In the genomic region with DNA sequence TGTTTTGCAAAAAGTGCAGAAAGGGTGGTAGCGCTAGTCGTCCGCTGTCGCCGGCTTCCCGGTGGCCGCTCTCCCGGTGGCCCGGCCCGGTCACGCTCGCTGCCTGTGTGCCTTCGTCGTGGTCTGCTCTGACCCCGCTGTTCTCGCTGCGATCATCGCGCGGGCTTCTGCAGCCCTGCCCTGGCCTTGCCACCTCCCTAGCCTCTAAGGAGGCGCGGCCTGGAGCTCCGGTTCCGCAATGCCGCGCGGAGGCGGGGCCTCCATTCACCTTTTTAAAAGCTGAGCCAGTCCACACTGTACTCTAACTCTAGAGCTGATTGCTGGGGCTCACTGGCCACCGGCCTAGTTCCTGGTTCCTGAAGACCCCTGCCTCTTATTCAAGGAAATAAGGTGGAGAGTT, we compare ENCODE assay signal across 8 mouse cellular contexts. TPM values are rescaled to one million over a fixed set of nuclear protein-coding genes. Genes with fewer than 3 reads are reported as not detected.
A peak's percentile ranks its signal among the peaks of the same experiment; 100 is the strongest.
DNase-seq lines count a peak whose midpoint lies in the region; ATAC-seq lines count a peak whose summit lies in the region.

No protein-coding gene starts in this region.

- 2% methylated on average over 29 of the region's 29 CpGs for WGBS in embryonic facial prominence, embryonic 12.5 days
- WGBS in heart, embryonic 11.5 days (ENCODE audit: insufficient replicate concordance): under 1% methylated on average over 29 of the region's 29 CpGs
- under 1% methylated on average over 29 of the region's 29 CpGs for WGBS in kidney, embryonic 14.5 days

- H3K27ac ChIP-seq in embryonic facial prominence, embryonic 12.5 days: no peak overlapping the region
- H3K27ac ChIP-seq in heart, embryonic 11.5 days (ENCODE audit: low read depth, low read length): peak overlapping the region; percentile 64; the same call in 1 of the 2 replicates
- H3K27ac ChIP-seq in kidney, embryonic 14.5 days (ENCODE audit: low read depth, low read length): no peak overlapping the region

- peak; percentile 59 for DNase-seq in CD4-positive, CD25-positive, alpha-beta regulatory T cell, adult 2 months (ENCODE audit: low read depth, low spot score)
- peak; percentile 85 to 88 for DNase-seq in adrenal gland, postnatal 36 days
- peak; percentile 65 for DNase-seq in lung, postnatal 25 days (ENCODE audit: low spot score)
- peak; percentile 74 for DNase-seq in ovary, postnatal 36 days (ENCODE audit: low spot score)
- peak; percentile 45 to 68 for DNase-seq in urinary bladder, postnatal 36 days (ENCODE audit: low spot score in 2 of 2)

- no peaks in the 10 kb centered on the region for H3K9me3 ChIP-seq in embryonic facial prominence, embryonic 12.5 days
- no peaks in the 10 kb centered on the region for H3K9me3 ChIP-seq in heart, embryonic 11.5 days (replicated peaks; ENCODE audit: control insufficient read depth, low read length)
- no peaks in the 10 kb centered on the region for H3K9me3 ChIP-seq in kidney, embryonic 14.5 days (ENCODE audit: control insufficient read depth, low read length)

- H3K27me3 ChIP-seq in embryonic facial prominence, embryonic 12.5 days: no peaks in the 10 kb centered on the region
- no peaks in the 10 kb centered on the region for H3K27me3 ChIP-seq in heart, embryonic 11.5 days (ENCODE audit: control insufficient read depth, insufficient read depth, low read length)
- no peaks in the 10 kb centered on the region for H3K27me3 ChIP-seq in kidney, embryonic 14.5 days (ENCODE audit: control insufficient read depth, insufficient read depth, low read length)

- 0 out of 2 replicates have a peak, but pooled peaks have one; percentile 56 for ATAC-seq in embryonic facial prominence, embryonic 12.5 days (ENCODE audit: insufficient number of reproducible peaks, insufficient read depth, low FRiP score, low TSS enrichment)
- peak; percentile 84 for ATAC-seq in heart, embryonic 11.5 days (replicated peaks; ENCODE audit: insufficient number of reproducible peaks, low FRiP score, low TSS enrichment)
- peak; percentile 93 for ATAC-seq in kidney, embryonic 14.5 days (ENCODE audit: low FRiP score, low TSS enrichment)

- no peaks in the 10 kb centered on the region for H3K36me3 ChIP-seq in embryonic facial prominence, embryonic 12.5 days
- H3K36me3 ChIP-seq in heart, embryonic 11.5 days (ENCODE audit: control insufficient read depth, insufficient read depth, low read length): no peaks in the 10 kb centered on the region
- H3K36me3 ChIP-seq in kidney, embryonic 14.5 days (ENCODE audit: control insufficient read depth, insufficient read depth, low read length): peaks cover 7% of the 10 kb centered on the region; the same call in 1 of the 2 replicates

- peak overlapping the region; percentile 80 for H3K4me2 ChIP-seq in embryonic facial prominence, embryonic 12.5 days (replicated peaks)
- H3K4me2 ChIP-seq in heart, embryonic 11.5 days: peak overlapping the region; percentile 76
- peak overlapping the region; percentile 64 for H3K4me2 ChIP-seq in kidney, embryonic 14.5 days (replicated peaks; ENCODE audit: low read depth, low read length)

- H3K4me1 ChIP-seq in embryonic facial prominence, embryonic 12.5 days: peaks cover 10% of the 10 kb centered on the region; the same call in 1 of the 2 replicates
- H3K4me1 ChIP-seq in heart, embryonic 11.5 days (ENCODE audit: control insufficient read depth, insufficient read depth, low read length): 0 out of 2 replicates have a peak, but pooled peaks cover 3% of the 10 kb centered on the region
- 0 out of 2 replicates have a peak, but pooled peaks cover 3% of the 10 kb centered on the region for H3K4me1 ChIP-seq in kidney, embryonic 14.5 days (ENCODE audit: control insufficient read depth, insufficient read depth, low read length)

- H3K4me3 ChIP-seq in embryonic facial prominence, embryonic 12.5 days: peak overlapping the region; percentile 43
- peak overlapping the region; percentile 52 for H3K4me3 ChIP-seq in heart, embryonic 11.5 days (ENCODE audit: low read depth, low read length)
- peak overlapping the region; percentile 44 for H3K4me3 ChIP-seq in kidney, embryonic 14.5 days (ENCODE audit: low read length)

- H3K9ac ChIP-seq in embryonic facial prominence, embryonic 12.5 days: peak overlapping the region; percentile 72
- H3K9ac ChIP-seq in heart, embryonic 11.5 days (ENCODE audit: low read depth, low read length): peak overlapping the region; percentile 80
- H3K9ac ChIP-seq in kidney, embryonic 14.5 days (ENCODE audit: low read depth, low read length): peak overlapping the region; percentile 72

RNA-seq across cellular contexts. Expression of gene Hsf5, which starts 22.2 kb away (rescaled TPM):
- total RNA-seq in adrenal gland, postnatal 36 days (2021): under 1 TPM in 1 of 2 experiments, not detected in 1; 0.13 TPM
- polyA plus RNA-seq in embryonic facial prominence, embryonic 12.5 days (2016; fragmentation: Nextera tagmentation; extraction: Ambion mirVana): 0.31 and 0.51 TPM in 2 replicates
- polyA plus RNA-seq in heart, embryonic 11.5 days (2014; fragmentation: Nextera tagmentation; extraction: Ambion mirVana): 0.11 and 0.18 TPM in 2 replicates
- 0.23 and 0.24 TPM in 2 replicates for polyA plus RNA-seq in kidney, embryonic 14.5 days (2014; fragmentation: Nextera tagmentation; extraction: Ambion mirVana)

RNA-seq across cellular contexts. Expression of gene Rnf43, which starts 23.3 kb away (rescaled TPM):
- total RNA-seq in adrenal gland, postnatal 36 days (2021): 1 to 10 TPM; 6.2 to 8.9 TPM
- polyA plus RNA-seq in embryonic facial prominence, embryonic 12.5 days (2016; fragmentation: Nextera tagmentation; extraction: Ambion mirVana): 4.5 and 5.5 TPM in 2 replicates
- 0.54 and 0.96 TPM in 2 replicates for polyA plus RNA-seq in heart, embryonic 11.5 days (2014; fragmentation: Nextera tagmentation; extraction: Ambion mirVana)
- polyA plus RNA-seq in kidney, embryonic 14.5 days (2014; fragmentation: Nextera tagmentation; extraction: Ambion mirVana): 5.9 and 10.4 TPM in 2 replicates

RNA-seq across cellular contexts. Expression of gene Mtmr4, which starts 47.2 kb away (rescaled TPM):
- total RNA-seq in adrenal gland, postnatal 36 days (2021): 10 to 100 TPM; 26.1 to 31.4 TPM
- polyA plus RNA-seq in embryonic facial prominence, embryonic 12.5 days (2016; fragmentation: Nextera tagmentation; extraction: Ambion mirVana): 54.9 and 58.2 TPM in 2 replicates
- polyA plus RNA-seq in heart, embryonic 11.5 days (2014; fragmentation: Nextera tagmentation; extraction: Ambion mirVana): 23.4 and 28.1 TPM in 2 replicates
- 20.2 and 44.3 TPM in 2 replicates for polyA plus RNA-seq in kidney, embryonic 14.5 days (2014; fragmentation: Nextera tagmentation; extraction: Ambion mirVana)
